Mouse (Mus musculus) C2C12 (cell line): ENCODE measurements around the gene Galntl5.
A peak's percentile ranks its signal among the peaks of the same experiment; 100 is the strongest.

Experiments
- CTCF ChIP-seq: IDR thresholded peaks from one replicate; pipeline ENCODE4 v1.5.1; 2011; ENCODE audit not compliant: control insufficient read depth, insufficient read depth, insufficient read length
- MYOG ChIP-seq: IDR thresholded peaks from one replicate; pipeline ENCODE4 v1.6.1; 2011; ENCODE audit not compliant: control insufficient read depth, insufficient read length; ENCODE audit errors: extremely low read depth

DNA sequence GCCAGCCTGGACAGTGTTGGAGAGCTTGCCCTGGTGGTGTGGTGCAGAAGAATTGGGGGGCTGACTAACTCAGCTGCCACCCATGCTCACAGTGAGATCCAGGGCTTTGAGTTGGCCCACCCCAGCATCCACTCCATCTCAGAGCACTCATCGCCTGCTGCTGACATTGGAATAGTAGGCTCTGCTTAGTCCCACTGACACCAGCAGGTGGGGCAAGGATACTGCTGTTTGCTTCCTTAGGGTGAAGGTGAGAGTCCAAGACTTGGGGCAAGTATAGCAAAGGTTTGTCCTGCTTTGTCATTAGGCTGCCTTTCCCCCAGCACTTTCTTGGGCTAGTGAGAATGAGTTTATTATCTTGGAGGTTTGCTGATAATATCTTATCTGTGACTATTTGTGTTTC, 7.5 kb downstream of the Galntl5 start:
- TF ChIP-seq CTCF = peak; percentile 39
- TF ChIP-seq MYOG = no peak
